Mouse (Mus musculus) WW6 (cell line): ENCODE measurements around the gene Prss42.

Source experiments
- DNase-seq: peaks from one replicate; pipeline ENCODE4 v3.0.0-alpha.2; 2013; ENCODE audit warnings: low read depth, low spot score

Prss42 gene

GRCm38 (mm10) chr9:110797866-110798265 lies at the start of gene Prss42:
Gene Prss42, plus strand, starts transcription at chr9:110798166.
- no peak for DNase-seq

DNA sequence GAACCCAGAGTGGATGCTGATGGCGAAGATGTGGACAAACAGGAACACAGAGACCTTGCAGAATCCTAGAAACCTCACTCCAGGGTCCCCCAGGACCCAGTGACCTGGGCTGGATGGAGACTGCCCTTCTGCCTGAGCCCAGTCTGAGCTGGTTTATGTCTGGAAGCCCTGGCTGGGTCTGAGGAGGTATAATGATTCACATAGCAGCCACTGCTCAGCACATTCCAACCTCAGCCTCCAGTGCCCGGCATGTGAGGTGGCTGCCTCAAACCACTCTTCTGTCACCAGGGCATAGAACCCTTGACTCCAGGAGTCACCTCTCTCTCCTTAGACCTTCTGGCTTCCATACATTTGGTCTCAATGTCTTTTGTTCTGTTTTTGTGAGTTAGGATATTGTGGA lies 49.5 kb upstream of the Prss42 start:
- DNase-seq, result no peak

GRCm38 (mm10) chr9:110750404-110751187 lies 47.4 kb upstream of the Prss42 start:
- DNase-seq, result no peak

DNA sequence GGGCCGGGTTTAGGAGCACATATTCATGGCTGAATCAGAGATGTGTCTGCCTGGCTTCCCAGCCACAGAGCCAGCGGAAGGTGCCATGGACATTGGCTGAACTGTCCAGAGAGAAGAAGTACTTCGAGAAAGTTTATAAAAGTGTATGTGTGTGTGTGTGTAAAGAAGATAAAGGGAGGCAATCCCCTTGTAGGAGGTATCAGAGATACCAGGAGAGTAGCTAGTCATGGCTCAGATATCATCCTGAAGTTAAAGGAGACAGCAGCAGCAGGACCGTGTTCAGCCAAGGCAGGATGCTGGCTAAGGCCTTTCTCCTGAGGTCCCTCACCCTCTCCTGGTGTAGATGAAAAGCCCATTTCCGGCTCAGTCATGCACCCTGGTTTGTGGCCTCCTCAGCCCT lies 46.6 kb upstream of the Prss42 start:
- DNase-seq, result no peak

- DNase-seq, result no peak
Measured at GRCm38 (mm10) chr9:110752917-110753435, 45.0 kb upstream of the Prss42 start.

DNA sequence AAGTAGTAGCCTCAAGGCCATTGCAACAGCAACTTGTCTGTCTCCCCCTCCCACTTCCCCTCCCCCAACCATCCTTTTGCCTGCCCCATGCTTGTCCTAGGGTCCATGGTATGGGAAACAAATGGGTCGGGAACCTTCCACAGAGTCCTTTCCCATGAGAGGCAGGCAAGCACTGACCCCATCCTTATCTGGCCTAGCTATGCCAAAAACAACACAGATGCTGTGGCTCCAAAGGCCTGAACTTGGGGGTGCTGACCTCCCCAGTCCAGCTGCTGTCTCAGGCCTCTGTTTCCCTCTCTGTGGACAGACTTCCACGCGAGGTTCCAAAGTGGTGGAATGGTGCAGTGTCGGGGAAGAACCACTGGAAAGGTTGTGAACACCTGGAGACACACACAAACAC lies 44.2 kb upstream of the Prss42 start:
- DNase-seq, result no peak

DNA sequence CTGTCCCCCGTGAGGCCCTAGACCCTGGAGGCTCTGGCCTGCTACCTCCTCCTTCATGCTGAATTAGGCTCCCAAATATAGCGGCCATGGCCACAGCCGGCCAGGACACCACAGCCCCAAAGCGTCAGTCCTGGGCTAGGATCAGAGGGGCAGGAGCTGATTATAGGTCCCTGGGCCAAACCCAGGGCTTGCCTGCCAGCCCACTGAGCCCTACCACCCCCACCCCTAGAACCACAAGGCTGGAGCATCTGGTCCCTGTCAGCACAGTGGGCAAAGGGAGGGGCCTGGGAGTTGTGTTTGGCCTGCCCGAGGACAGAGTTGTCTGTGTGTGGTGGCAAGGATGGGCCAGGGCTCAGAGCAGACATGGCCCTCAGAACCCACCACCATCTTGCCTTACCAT lies 40.1 kb upstream of the Prss42 start:
- no peak for DNase-seq

DNA sequence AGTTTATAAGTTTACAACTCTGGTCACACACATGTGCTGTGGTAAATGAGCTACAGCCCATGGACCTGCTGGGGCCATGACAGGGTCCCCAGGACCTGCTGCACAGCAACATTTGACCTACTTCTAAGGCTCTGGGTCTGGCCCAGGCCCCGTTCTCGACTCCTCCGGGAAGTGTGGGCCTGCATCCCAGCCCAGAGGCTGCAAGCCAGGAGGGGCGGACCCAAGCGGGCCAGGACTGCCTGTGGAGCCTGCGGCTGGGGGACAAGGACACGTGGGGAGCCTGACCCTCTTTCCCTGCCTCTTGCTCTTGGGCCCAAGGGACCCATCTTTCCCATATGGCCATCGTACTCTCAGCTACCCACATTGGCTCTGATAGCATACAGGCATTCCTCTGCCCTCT lies 39.4 kb upstream of the Prss42 start:
- no peak for DNase-seq

GRCm38 (mm10) chr9:110759265-110759664 lies 38.7 kb upstream of the Prss42 start:
- DNase-seq, result no peak

GRCm38 (mm10) chr9:110760886-110761285 lies 37.1 kb upstream of the Prss42 start:
- no peak for DNase-seq

- DNase-seq, result no peak
Measured at GRCm38 (mm10) chr9:110762763-110763162, 35.2 kb upstream of the Prss42 start.

DNA sequence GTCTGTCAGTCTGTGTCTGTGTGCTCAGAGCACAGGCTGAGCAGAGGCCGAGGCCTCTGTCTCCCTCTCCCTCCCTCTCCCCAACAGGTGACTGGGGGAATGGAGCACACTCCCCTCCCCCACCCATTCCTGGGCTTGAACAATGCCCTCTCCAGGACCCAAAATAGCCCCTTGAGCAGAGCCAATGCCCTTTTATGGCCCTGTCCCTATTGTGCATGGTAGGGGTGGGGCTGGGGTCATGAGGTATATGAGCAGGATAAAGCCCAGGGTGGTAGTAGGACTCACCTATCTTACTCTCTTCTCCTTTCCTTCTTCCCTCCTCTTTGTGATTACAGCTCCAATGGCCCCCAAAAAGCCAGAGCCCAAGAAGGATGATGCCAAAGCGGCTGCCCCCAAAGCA lies 34.6 kb upstream of the Prss42 start:
- DNase-seq, result no peak

DNA sequence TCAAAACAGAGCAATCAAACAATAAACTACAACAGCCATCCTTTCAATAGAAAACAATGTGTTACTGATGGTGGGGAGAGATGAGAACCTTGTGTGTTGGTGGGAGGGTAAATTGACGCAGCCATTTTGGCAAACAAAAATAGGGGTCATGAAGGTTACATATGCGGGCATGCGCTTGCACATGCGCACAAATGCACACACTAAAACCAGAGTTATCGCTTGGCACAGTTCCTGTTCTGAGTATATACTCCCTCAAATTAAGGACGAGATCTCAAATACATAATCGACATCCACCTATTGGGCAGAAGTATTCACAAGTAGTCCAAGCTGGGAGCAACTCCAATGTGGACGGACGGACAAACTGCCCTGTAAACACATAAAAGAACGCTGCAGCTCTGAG lies 25.6 kb upstream of the Prss42 start:
- no peak for DNase-seq

DNA sequence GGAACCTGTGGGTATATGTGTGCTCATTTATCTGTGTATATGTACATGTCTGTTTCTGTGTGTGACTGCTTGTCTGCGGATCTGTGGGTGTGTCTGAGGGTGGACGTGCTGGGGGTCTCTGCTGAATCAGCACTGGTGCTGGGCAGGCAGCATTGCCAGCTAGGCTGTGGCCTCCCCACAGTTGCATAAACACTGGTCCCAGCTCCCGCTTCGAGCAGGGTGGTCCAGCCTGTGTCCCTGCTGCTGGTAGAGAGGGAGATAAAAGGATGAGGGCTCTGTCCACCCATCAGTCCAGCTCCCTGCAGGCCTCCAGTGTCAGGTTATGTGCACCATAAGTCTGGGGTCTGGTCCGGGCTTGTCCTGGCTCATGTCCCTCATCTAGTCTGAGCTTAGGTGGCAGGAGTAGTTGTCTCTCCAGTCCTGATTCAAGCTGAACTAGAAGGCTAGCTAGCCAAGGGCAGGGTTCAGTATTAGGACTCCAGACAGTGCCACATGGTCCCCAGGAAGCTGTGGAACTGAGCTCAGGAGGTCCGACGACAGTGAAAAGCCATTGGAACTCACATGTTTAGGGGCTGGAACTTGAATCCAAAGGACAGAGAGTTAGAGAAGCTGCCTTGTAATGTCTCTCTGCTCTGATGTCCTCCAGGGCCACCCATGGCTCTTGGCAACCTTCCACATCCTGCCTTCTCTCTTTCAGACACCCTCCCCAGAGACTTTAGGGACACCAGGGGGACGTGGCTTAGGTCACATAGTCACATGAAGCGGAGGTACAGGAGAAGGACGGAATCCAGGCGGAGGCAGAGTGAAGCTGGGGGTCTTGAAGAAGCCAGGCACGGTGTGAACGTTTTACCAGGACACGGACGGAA lies 23.3 kb upstream of the Prss42 start:
- DNase-seq, result no peak

- DNase-seq, result no peak
Measured at GRCm38 (mm10) chr9:110775269-110776022, 22.5 kb upstream of the Prss42 start.

DNA sequence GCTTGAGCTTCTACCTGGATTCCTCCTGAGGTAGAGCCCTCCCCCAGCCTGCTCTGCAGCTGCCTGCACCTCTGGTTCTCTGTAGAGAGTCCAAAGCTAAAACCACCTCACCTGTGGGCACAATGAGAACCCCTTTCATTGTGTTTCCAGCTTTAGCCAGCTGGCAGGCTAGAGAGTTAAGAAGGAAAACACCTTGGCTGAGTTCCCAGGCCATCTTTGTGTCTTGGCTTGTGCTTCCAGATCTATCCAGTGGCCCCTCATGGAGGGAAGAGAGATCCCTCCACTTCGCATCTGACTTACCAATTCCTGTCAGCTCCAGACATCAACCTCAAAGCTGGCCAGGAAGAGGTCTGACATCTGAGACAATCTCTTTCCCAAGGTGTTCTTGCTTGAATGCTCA lies 19.9 kb upstream of the Prss42 start:
- DNase-seq, result no peak

- DNase-seq, result no peak
Measured at GRCm38 (mm10) chr9:110778559-110778958, 19.4 kb upstream of the Prss42 start.

DNA sequence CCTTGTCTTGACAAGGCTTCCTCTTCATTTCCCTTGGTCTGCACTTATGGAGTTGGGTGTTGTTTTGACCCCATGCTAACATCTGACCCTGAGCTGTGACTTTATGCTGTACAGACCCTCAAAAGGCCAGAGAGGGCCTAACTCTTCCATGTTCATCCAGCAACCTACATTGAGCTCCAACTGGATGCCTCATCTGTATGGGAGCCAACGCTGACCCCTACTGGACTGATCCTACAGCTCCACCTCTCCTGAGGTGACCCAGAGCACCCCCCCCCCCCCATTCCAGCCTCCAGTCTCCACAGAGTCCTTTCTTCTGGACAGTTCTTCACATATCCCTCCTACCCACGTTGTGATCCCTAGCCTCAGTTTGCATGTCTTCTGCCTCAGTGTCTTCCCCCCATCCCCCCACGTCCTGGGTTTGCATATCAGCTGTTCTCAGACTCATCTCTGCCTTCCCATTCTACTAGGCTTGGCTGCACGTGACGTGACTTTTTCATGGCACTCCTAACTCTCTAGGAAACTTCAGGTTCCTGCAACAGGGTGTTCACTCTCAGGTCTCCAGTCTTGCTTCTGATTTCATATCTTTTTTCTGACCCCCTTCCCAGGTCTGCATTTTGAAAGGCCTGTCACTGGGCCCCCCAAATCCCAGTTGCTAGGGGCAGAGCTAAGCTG lies 18.6 kb upstream of the Prss42 start:
- no peak for DNase-seq

DNA sequence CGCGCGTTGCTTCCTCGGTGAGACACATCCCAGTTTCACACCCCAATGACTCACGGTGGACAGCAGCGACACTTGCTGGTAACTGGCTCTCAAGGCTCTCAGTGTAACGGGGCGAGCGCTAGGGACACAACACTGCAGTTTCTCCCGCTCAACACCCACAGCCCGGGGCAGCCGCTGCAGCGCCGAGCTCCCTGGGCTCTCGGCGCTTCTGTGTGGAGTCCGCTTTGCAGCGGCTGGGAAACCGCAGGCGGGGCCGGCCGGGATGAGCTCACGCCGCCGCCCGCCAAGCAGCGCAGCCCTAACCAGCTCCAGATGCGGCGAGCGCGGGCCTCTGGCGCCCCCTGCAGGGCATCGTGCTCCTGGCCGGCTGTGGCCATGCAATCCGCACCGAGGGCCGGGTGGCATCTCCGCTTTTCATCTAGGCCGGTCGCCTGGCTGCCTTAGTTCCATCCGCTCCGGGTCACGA lies 16.7 kb upstream of the Prss42 start:
- DNase-seq, result peak; percentile 63

DNA sequence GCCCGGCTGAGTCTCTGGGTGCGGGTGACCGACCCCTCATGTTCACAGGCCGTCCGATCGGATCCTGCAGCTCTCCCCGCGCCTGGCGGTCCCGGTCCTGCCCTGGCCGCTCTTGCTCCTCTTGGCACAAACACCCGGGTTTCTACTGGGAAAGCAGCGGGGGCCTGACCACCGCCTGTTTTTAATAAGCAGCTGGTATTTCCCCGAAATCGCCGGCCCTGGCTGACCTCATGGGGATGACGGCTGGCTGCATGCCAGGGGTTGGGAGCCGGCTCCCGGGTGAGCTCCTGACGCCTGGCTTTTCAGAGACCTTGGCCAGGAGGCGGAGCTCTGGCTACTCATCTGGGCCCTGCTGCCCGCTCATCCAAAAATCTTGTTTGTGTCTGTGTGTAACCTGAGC lies 16.2 kb upstream of the Prss42 start:
- no peak for DNase-seq

- DNase-seq, result no peak
Measured at GRCm38 (mm10) chr9:110783611-110784010, 14.4 kb upstream of the Prss42 start.
